Mouse (Mus musculus) kidney, adult 11 months (tissue): Measurements from ENCODE around the gene Rhox2a.
"Not testable (repeated sequence)": the region's sequence is repeated elsewhere in the genome, so short reads cannot be mapped to it uniquely, and the experiment has no call there.

Experiments used
- DNase-seq: peaks from one replicate; pipeline ENCODE4 v3.0.0; 2022

Rhox2a gene

DNA sequence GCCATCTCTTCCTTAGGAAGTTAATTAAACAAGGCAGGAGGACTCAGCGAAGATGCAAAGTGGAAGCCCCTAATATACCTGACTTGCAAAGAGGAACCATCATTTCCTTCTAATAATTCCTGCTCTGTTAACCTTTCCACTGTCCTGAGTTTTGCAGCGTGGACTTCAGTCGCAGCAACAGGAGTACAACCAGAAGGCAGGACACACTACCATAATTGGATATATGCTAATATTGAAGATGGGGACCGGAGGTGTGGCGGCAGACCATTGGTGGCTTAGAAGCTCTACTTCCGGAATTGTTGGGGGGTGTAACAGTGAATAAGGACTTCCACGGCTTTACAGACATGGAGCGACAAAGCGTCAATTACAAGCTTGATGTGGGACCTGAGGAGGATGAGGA is at the start of gene Rhox2a:
Gene Rhox2a, plus strand, starts transcription at position 301 of the 400 bp plus-strand sequence.
- DNase-seq, result not testable (repeated sequence)

GRCm38 (mm10) chrX:37198676-37199075 is 46.1 kb upstream of the Rhox2a start:
- DNase-seq, result no peak

- DNase-seq, result no peak
Measured at GRCm38 (mm10) chrX:37210941-37211340, 33.8 kb upstream of the Rhox2a start, which contains the start of gene Gm9. Gm9 (minus strand) TSS chrX:37211041.

DNA sequence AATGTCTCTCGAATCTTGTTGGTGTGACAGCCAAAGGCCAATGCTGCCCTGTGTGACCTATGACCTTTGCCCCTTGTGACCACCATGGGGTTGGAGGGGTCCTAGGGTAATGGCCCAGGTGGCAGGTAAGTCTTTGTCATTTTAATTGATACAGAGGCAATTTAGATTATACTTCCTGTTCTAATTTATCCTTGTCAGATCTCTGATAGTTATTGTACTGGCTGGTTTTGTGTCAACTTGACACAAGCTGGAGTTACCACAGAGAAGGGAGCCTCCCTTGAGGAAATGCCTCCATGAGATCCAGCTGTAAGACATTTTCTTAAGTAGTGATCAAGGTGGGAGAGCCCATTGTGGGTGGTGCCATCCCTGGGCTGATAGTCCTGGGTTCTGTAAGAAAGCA is 22.6 kb upstream of the Rhox2a start, which contains the start of gene Rhox1:
Gene Rhox1, minus strand, starts transcription at position 101 of the 400 bp plus-strand sequence.
- not testable (repeated sequence) for DNase-seq

DNA sequence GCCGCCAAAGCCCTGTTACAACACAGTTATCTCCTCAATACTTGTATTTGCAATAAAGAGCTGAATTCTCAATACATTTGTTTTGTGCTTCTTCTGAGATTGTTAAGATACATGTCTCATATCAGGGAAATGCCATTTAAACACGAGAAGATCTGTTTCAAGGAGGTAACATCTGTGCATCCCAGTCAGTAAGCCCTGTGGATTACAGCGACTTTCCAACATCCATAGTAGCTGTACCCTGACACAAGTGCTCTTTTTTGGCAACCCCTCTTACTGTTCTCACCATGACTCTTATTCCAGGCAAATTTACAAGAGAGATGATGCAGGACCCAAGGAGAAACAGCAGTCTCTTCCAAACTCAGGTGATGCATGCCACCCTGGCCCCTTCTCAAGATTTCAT is 4.8 kb downstream of the Rhox2a start, which contains the start of gene Rhox3a:
Gene Rhox3a, plus strand, starts transcription at position 301 of the 400 bp plus-strand sequence.
- DNase-seq, result not testable (repeated sequence)

DNA sequence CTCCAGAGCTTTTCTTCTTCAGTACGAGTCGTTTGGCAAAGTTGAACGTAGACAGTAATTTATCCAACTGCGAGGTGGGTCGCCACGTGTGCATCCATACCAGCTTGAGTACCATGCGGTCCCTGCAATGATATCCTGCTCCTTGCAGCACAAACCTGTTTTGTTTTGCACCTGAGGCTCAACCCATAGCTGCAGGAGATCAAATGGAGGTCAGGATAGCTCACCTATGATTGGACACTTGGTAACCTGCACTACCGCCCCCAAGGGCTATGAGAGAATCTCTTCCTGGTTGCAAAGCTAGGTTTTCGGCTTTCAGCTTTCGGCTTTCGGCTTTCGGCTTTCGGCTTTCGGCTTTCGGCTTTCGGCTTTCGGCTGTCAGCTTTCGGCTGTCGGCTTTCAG is 20.3 kb downstream of the Rhox2a start, which contains the start of gene Rhox4a:
Gene Rhox4a, plus strand, starts transcription at position 301 of the 400 bp plus-strand sequence.
- DNase-seq, result not testable (repeated sequence)
